Mouse (Mus musculus) hindbrain, embryonic 14.5 days (tissue): Measurements from ENCODE around the gene Nos1ap. TPM values are rescaled to one million over a fixed set of nuclear protein-coding genes. Genes with fewer than 3 reads are reported as not detected.

Experiments used
- ATAC-seq: fragments of 200-750 bp; cut with Nextera tagmentation; 2 replicates; pipeline ENCODE4 v1.8.0; 2017; ENCODE audit warnings: moderate number of reproducible peaks, mild to moderate bottlenecking, moderate TSS enrichment, moderate library complexity; ENCODE audit not compliant: low FRiP score
- DNase-seq: peaks from one replicate; pipeline ENCODE4 v3.0.0-alpha.2; 2015; ENCODE audit warnings: low spot score
- H3K27ac ChIP-seq: fragments of 300-500 bp; sonication (generic); 2 replicates; pipeline ENCODE4 v1.5.1; 2014; ENCODE audit warnings: mild to moderate bottlenecking, moderate library complexity
- H3K27me3 ChIP-seq: fragments of 300-500 bp; sonication (generic); 2 replicates; pipeline ENCODE4 v1.6.1; 2014; ENCODE audit warnings: mild to moderate bottlenecking, low read length, mixed read lengths; ENCODE audit not compliant: control insufficient read depth, insufficient read depth
- H3K36me3 ChIP-seq: fragments of 300-500 bp; sonication (generic); replicated peaks from 2 replicates; pipeline ENCODE4 v1.6.1; 2014; ENCODE audit not compliant: control insufficient read depth, insufficient read depth
- H3K4me1 ChIP-seq: fragments of 300-500 bp; sonication (generic); replicated peaks from 2 replicates; pipeline ENCODE4 v1.6.1; 2014; ENCODE audit warnings: antibody characterized with exemption, low read length, mixed read lengths; ENCODE audit not compliant: control insufficient read depth, insufficient read depth
- H3K4me2 ChIP-seq: fragments of 300-500 bp; sonication (generic); replicated peaks from 2 replicates; pipeline ENCODE4 v1.6.1; 2014; ENCODE audit warnings: mild to moderate bottlenecking, moderate library complexity
- H3K4me3 ChIP-seq: fragments of 300-500 bp; sonication (generic); replicated peaks from 2 replicates; pipeline ENCODE4 v1.5.1; 2014; ENCODE audit warnings: mild to moderate bottlenecking, low read length
- H3K9ac ChIP-seq: fragments of 300-500 bp; sonication (generic); 2 replicates; pipeline ENCODE4 v1.6.1; 2014
- H3K9me3 ChIP-seq: fragments of 300-500 bp; sonication (generic); 2 replicates; pipeline ENCODE4 v1.6.1; 2016; ENCODE audit warnings: low read length; ENCODE audit not compliant: control insufficient read depth
- WGBS: fragments of 180-500 bp; shearing (Covaris S2); extraction: QIAGEN DNeasy Blood & Tissue Kit; methylation state at CpG from one replicate; pipeline ENCODE4 v1.1.7; 2014; 5-methylcytosine and 5-hydroxymethylcytosine counted together
- polyA plus RNA-seq: library from polyadenylated mRNA; unstranded; fragments of >200 nt; fragmentation: Nextera tagmentation; extraction: Ambion mirVana; gene quantifications from 2 replicates; pipeline ENCODE4 v1.2.1, GENCODE M21; 2014

Gene Nos1ap
- polyA plus RNA-seq, 1 experiment from 2014 or later = 18.0 TPM

DNA sequence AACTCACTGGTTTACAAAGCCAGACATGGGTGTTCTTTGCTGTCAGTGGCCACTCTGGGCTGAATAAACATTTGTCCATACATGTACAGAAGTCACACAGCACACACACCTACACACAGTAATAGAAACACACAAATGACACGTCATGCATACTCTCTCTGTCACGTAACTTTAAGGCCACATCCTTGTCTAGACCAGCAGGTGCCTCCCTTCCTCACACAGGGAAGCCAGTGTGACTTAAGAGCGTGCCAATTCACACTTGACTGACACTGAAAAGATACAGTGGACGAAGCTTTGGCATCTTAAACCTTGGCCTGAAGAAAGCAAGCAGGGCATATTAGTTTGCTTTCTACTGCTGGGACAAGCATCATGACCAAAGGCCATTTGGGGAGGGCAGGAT is 256.9 kb downstream of the Nos1ap start:
- Histone ChIP-seq H3K9ac (no peak overlapping the region), H3K9me3 (no peaks in the 10 kb centered on the region), H3K4me1 (no peaks in the 10 kb centered on the region), H3K36me3 (0 out of 2 replicates have a peak, but pooled peaks cover 4% of the 10 kb centered on the region), H3K27ac (no peak overlapping the region), H3K27me3 (no peaks in the 10 kb centered on the region), H3K4me2 (no peak overlapping the region), H3K4me3 (no peak overlapping the region)
- 74% methylated on average over 4 of the region's 4 CpGs for WGBS
- no peak for ATAC-seq
- no peak for DNase-seq

DNA sequence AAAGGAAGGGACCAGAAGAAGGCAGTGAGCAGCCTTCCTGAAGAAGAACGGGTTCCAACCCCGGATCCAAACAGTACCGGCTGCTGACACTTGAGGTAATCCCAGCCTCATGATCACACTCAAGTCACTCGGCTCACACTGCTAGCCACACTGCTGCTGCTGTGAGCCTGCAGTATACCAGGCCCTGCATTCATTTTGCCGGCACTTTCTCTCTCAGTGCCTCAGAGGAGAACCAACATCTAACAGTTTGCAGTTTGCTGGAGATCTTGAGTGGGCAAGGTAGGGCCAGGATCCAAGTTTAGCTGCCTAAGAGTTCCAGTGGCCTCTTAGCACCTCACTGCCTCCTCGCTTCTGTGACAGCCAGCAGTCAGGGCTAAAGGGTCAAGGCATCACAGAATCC is 257.7 kb downstream of the Nos1ap start:
- H3K36me3 ChIP-seq = no peaks in the 10 kb centered on the region
- no peaks in the 10 kb centered on the region for H3K27me3 ChIP-seq
- ATAC-seq = no peak
- no peaks in the 10 kb centered on the region for H3K4me1 ChIP-seq
- no peak for DNase-seq
- no peak overlapping the region for H3K4me3 ChIP-seq
- WGBS = 73% methylated on average over 6 of the region's 6 CpGs
- H3K27ac ChIP-seq = no peak overlapping the region
- H3K4me2 ChIP-seq = no peak overlapping the region
- no peaks in the 10 kb centered on the region for H3K9me3 ChIP-seq
- no peak overlapping the region for H3K9ac ChIP-seq

DNA sequence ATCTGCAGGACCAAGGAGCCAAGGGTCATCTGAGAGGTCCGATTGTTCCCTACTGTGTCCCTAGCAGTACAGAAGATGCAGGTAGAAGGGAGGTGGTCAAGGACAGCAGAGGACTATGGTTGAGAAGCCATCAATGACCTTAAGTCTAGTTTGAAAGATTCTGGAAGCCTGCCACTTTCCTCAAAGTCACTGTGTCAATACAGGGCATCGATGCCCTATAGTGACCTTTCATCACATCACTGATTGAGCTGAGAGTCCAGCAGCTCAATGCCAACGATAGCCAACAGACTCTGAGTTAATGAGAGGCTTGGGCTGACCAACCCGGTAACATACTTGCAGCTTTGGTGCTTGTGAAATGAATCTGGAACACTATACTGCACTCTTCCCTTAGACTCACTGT is 264.4 kb downstream of the Nos1ap start:
- no peaks in the 10 kb centered on the region for H3K4me1 ChIP-seq
- no peaks in the 10 kb centered on the region for H3K9me3 ChIP-seq
- DNase-seq (no peak), ATAC-seq (no peak)
- H3K27ac ChIP-seq = no peak overlapping the region
- H3K27me3 ChIP-seq = no peaks in the 10 kb centered on the region
- WGBS = 87% methylated on average over 4 of the region's 4 CpGs
- 0 out of 2 replicates have a peak, but pooled peaks cover under 1% of the 10 kb centered on the region for H3K36me3 ChIP-seq
- no peak overlapping the region for H3K4me3 ChIP-seq
- H3K4me2 ChIP-seq = no peak overlapping the region
- no peak overlapping the region for H3K9ac ChIP-seq

DNA sequence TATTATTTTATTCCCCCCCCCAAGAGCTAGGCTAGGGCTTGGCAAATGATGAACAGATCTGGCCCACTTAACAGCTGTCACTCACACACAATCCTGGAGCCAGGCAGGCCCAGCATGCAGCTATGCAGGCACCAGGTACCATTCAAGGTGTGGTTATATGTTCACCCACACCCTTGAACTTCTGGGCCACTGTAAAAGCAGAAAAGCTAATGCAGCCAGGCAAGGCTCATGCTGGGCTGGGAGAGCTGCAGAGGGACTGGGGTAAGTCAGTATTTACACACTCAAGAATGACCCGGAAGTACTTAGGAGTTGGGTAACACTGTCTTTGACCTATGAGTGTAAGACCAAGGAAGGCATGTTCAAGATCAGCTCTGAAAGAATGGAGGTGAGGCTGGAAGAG is 265.3 kb downstream of the Nos1ap start:
- peaks cover 4% of the 10 kb centered on the region; the same call in 1 of the 2 replicates for H3K36me3 ChIP-seq
- WGBS = 96% methylated on average over 1 of the region's 1 CpGs
- no peak overlapping the region for H3K9ac ChIP-seq
- no peaks in the 10 kb centered on the region for H3K27me3 ChIP-seq
- H3K9me3 ChIP-seq = no peaks in the 10 kb centered on the region
- DNase-seq (no peak), ATAC-seq (no peak)
- H3K4me2 ChIP-seq = no peak overlapping the region
- H3K27ac ChIP-seq = no peak overlapping the region
- no peak overlapping the region for H3K4me3 ChIP-seq
- H3K4me1 ChIP-seq = no peaks in the 10 kb centered on the region

DNA sequence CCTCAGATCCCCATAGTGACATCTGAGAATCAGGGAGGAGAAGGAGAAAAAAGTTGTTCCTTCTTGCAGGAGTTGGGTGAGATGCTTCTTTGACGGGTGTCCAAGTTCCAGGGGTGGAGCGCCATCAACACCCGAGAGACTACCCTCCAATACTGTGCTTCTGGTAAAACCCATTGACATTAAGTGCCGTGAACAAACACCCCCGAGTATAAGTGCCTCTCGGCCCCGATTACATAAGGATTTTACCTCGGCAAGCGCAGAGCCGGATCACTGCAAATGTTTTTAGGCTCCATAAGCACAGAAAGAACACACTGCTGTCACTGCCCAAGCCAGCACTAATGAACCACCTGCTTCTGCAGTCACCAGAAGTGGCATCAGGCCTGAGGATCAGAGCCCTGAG is 266.7 kb downstream of the Nos1ap start:
- Histone ChIP-seq H3K9me3 (no peaks in the 10 kb centered on the region), H3K36me3 (peaks cover 10% of the 10 kb centered on the region), H3K4me3 (no peak overlapping the region), H3K4me1 (no peaks in the 10 kb centered on the region), H3K4me2 (no peak overlapping the region), H3K9ac (no peak overlapping the region), H3K27ac (no peak overlapping the region), H3K27me3 (no peaks in the 10 kb centered on the region)
- no peak for DNase-seq
- WGBS = 94% methylated on average over 10 of the region's 10 CpGs
- no peak for ATAC-seq

DNA sequence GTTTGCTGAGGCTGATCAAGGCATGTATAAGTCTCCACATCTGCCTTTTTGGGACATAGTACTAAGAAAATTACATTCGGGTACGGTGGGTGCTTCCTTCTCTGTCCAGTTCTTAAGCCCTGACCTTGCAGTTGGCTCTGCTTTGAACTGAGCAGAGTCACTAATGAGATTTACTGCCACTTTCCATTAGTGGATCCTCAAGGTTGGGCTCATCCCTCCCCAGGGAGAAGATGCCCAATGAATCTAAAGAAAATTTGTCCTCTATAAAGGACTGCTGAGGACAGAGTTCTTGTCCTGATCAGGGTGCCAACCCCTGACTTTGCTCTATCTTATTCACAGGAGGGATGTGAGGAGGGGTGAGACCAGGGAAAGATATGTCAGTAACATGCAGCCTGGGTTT is 267.6 kb downstream of the Nos1ap start:
- WGBS = 95% methylated on average over 2 of the region's 2 CpGs
- no peak for ATAC-seq
- Histone ChIP-seq H3K27me3 (no peaks in the 10 kb centered on the region), H3K27ac (no peak overlapping the region), H3K36me3 (peaks cover 10% of the 10 kb centered on the region), H3K9me3 (no peaks in the 10 kb centered on the region), H3K4me2 (no peak overlapping the region), H3K4me3 (no peak overlapping the region), H3K9ac (no peak overlapping the region), H3K4me1 (no peaks in the 10 kb centered on the region)
- DNase-seq = no peak

DNA sequence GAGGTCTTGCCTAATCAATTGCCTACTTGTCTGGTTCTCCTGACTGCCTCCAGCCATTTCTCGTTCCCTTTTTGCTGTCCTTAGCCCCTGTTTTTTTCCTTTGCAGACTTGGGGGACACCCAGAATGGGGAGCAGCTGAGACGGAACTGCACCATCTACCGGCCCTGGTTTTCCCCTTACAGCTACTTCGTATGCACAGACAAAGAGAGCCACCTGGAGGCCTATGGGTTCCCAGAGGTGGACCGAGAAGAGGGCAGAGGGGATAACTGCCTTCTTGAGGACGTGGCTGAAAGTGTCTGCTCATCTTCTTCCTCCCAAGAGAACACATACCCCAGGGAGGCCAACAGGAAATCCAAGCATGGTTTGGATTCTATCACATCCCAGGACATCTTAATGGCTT is 278.2 kb downstream of the Nos1ap start:
- H3K4me2 ChIP-seq = no peak overlapping the region
- no peaks in the 10 kb centered on the region for H3K36me3 ChIP-seq
- no peak overlapping the region for H3K9ac ChIP-seq
- H3K9me3 ChIP-seq = no peaks in the 10 kb centered on the region
- H3K27ac ChIP-seq = no peak overlapping the region
- ATAC-seq = no peak
- no peak overlapping the region for H3K4me3 ChIP-seq
- DNase-seq = no peak
- no peaks in the 10 kb centered on the region for H3K4me1 ChIP-seq
- 81% methylated on average over 6 of the region's 6 CpGs for WGBS
- H3K27me3 ChIP-seq = no peaks in the 10 kb centered on the region

DNA sequence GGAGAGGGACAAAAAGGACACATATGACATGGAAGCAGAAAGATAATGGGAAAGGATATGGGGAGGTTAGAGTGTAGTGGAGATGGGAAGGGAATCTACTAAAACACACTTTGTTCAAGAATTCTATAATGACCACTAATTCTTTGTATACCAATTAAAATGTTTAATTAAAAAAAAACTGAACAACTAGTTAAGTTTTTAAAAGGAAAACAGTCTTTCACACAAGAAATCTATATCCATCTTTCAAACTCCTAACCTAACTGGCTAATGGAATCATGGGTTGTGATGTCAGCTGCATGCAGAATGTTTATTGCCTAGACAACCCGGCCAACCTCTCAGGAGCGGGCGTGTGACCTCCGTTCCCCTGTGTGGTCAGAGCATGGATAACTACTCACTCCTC is 281.2 kb downstream of the Nos1ap start, which contains the start of gene Spata46:
TSS of gene Spata46 (plus strand) at position 301 of the 400 bp plus-strand sequence.
- ATAC-seq (no peak), DNase-seq (no peak)
- no peaks in the 10 kb centered on the region for H3K27me3 ChIP-seq
- H3K4me3 ChIP-seq = no peak within 1 kb of the TSS
- no peaks in the 10 kb centered on the region for H3K36me3 ChIP-seq
- no peaks in the 10 kb centered on the region for H3K4me1 ChIP-seq
- H3K9ac ChIP-seq = no peak within 1 kb of the TSS
- H3K9me3 ChIP-seq = no peaks in the 10 kb centered on the region
- no peak within 1 kb of the TSS for H3K4me2 ChIP-seq
- no peak within 1 kb of the TSS for H3K27ac ChIP-seq
- 91% methylated on average over 4 of the region's 4 CpGs for WGBS

DNA sequence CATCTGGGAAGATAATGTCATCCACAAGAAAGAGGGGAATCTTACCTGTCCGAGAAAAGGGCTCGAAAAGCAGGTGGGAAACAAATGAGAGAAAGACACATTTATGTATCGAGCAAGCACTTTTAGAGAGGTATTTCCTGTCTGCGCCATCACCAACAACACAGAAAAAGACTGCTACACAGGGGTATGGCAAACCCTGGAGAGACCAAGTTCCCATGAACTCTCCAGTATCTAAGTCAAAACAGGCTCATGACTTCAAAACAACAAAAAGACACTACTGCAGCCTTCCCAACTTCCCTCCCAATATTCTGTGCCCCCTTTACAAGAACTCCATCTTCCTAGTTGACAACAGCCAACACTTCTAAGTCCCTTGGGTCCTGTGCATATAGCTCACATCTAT is 283.4 kb downstream of the Nos1ap start, which contains the start of gene Gm7694:
TSS of gene Gm7694 (minus strand) at position 101 of the 400 bp plus-strand sequence.
- Histone ChIP-seq H3K27ac (no peak within 1 kb of the TSS), H3K36me3 (no peaks in the 10 kb centered on the region), H3K9me3 (no peaks in the 10 kb centered on the region), H3K4me3 (no peak within 1 kb of the TSS), H3K4me2 (no peak within 1 kb of the TSS), H3K9ac (no peak within 1 kb of the TSS), H3K4me1 (no peaks in the 10 kb centered on the region), H3K27me3 (no peaks in the 10 kb centered on the region)
- 93% methylated on average over 4 of the region's 4 CpGs for WGBS
- ATAC-seq = no peak
- DNase-seq = no peak

DNA sequence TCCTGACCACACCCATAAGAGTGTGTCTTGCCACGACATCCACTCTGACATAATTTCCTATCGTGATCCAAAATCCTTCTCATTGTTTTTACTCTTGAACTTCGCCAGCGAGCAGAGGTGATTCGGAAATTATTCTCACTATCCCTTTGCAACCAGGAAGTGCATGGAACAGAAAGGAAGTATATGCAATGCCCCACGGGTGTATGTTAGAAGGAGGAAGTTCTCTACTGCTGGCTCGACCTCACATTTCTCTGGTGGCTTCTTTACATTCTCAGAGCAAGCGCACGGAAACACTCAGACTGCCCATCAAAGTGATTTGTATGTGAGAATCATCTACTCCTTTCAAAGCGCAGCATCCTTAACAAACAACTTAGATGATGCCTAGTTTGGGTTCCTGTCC is 284.7 kb downstream of the Nos1ap start:
- Histone ChIP-seq H3K4me1 (no peaks in the 10 kb centered on the region), H3K27ac (no peak overlapping the region), H3K36me3 (no peaks in the 10 kb centered on the region), H3K9ac (no peak overlapping the region), H3K9me3 (no peaks in the 10 kb centered on the region), H3K27me3 (no peaks in the 10 kb centered on the region), H3K4me3 (no peak overlapping the region), H3K4me2 (no peak overlapping the region)
- DNase-seq = no peak
- 93% methylated on average over 10 of the region's 10 CpGs for WGBS
- no peak for ATAC-seq
